Mouse (Mus musculus) embryonic fibroblast, embryonic 13.5 days (primary cell): ENCODE data around the gene Arid3b.

Experiments
- CTCF ChIP-seq: IDR thresholded peaks from 2 replicates; pipeline ENCODE4 v1.5.1; 2011; ENCODE audit warnings: mild to moderate bottlenecking, control low read depth, low read length, moderate library complexity, borderline replicate concordance; ENCODE audit not compliant: insufficient read depth
- POLR2A ChIP-seq: IDR thresholded peaks from 2 replicates; pipeline ENCODE4 v1.6.1; 2011; ENCODE audit warnings: low read depth, mild to moderate bottlenecking, control low read depth, low read length, moderate library complexity

- TF ChIP-seq POLR2A (no peak), CTCF (no peak)
Measured at GRCm38 (mm10) chr9:57774168-57774567, 62.4 kb downstream of the Arid3b start.
